Mouse (Mus musculus) hindbrain, embryonic 12.5 days (tissue): ENCODE results near the gene Zfp385c. TPM values are rescaled to one million over a fixed set of nuclear protein-coding genes. Genes with fewer than 3 reads are reported as not detected.
"Not testable (repeated sequence)": the region's sequence is repeated elsewhere in the genome, so short reads cannot be mapped to it uniquely, and the experiment has no call there.

Experiments used
- ATAC-seq: fragments of 200-750 bp; cut with Nextera tagmentation; 2 replicates; pipeline ENCODE4 v1.8.0; 2017; ENCODE audit warnings: moderate TSS enrichment; ENCODE audit not compliant: low FRiP score
- H3K27ac ChIP-seq: fragments of 300-500 bp; sonication (generic); 2 replicates; pipeline ENCODE4 v1.5.1; 2016; ENCODE audit warnings: mild to moderate bottlenecking
- H3K27me3 ChIP-seq: fragments of 300-500 bp; sonication (generic); 2 replicates; pipeline ENCODE4 v1.6.1; 2016; ENCODE audit warnings: mild to moderate bottlenecking
- H3K36me3 ChIP-seq: fragments of 300-500 bp; sonication (generic); 2 replicates; pipeline ENCODE4 v1.6.1; 2016; ENCODE audit warnings: mild to moderate bottlenecking
- H3K4me1 ChIP-seq: fragments of 300-500 bp; sonication (generic); 2 replicates; pipeline ENCODE4 v1.6.1; 2016
- H3K4me2 ChIP-seq: fragments of 300-500 bp; sonication (generic); replicated peaks from 2 replicates; pipeline ENCODE4 v1.6.1; 2016; ENCODE audit warnings: mild to moderate bottlenecking
- H3K4me3 ChIP-seq: fragments of 300-500 bp; sonication (generic); 2 replicates; pipeline ENCODE4 v1.5.1; 2016; ENCODE audit warnings: mild to moderate bottlenecking
- H3K9ac ChIP-seq: fragments of 300-500 bp; sonication (generic); 2 replicates; pipeline ENCODE4 v1.6.1; 2016; ENCODE audit warnings: mild to moderate bottlenecking, moderate library complexity
- H3K9me3 ChIP-seq: fragments of 300-500 bp; sonication (generic); replicated peaks from 2 replicates; pipeline ENCODE4 v1.6.1; 2016; ENCODE audit warnings: mild to moderate bottlenecking
- WGBS: fragments of 180-500 bp; shearing (Covaris S2); methylation state at CpG from one replicate; pipeline ENCODE4 v1.1.7; 2016; 5-methylcytosine and 5-hydroxymethylcytosine counted together
- polyA plus RNA-seq: library from polyadenylated mRNA; unstranded; fragments of >200 nt; fragmentation: Nextera tagmentation; extraction: Ambion mirVana; gene quantifications from 2 replicates; pipeline ENCODE4 v1.2.1, GENCODE M21; 2016

Gene Zfp385c
- polyA plus RNA-seq, 1 experiment from 2014 or later, result 0.74 TPM

GRCm38 (mm10) chr11:100681826-100682225, 10.4 kb downstream of the Zfp385c start:
- no peaks in the 10 kb centered on the region for H3K9me3 ChIP-seq
- H3K4me3 ChIP-seq, result no peak overlapping the region
- no peak for ATAC-seq
- H3K27ac ChIP-seq, result no peak overlapping the region
- H3K4me1 ChIP-seq, result no peaks in the 10 kb centered on the region
- no peak overlapping the region for H3K4me2 ChIP-seq
- WGBS, result 81% methylated on average over 5 of the region's 5 CpGs
- no peaks in the 10 kb centered on the region for H3K27me3 ChIP-seq
- H3K36me3 ChIP-seq, result no peaks in the 10 kb centered on the region
- no peak overlapping the region for H3K9ac ChIP-seq

GRCm38 (mm10) chr11:100677810-100678209, 14.4 kb downstream of the Zfp385c start:
- Histone ChIP-seq H3K9me3 (no peaks in the 10 kb centered on the region), H3K9ac (no peak overlapping the region), H3K4me2 (no peak overlapping the region), H3K27ac (no peak overlapping the region), H3K4me1 (peaks cover 6% of the 10 kb centered on the region), H3K36me3 (no peaks in the 10 kb centered on the region), H3K4me3 (no peak overlapping the region), H3K27me3 (peaks cover 18% of the 10 kb centered on the region)
- WGBS, result 63% methylated on average over 7 of the region's 7 CpGs
- no peak for ATAC-seq

- WGBS, result under 1% methylated on average over 20 of the region's 23 CpGs
These were observed 19.1 kb downstream of the Zfp385c start for GRCm38 (mm10) chr11:100673169-100673568.

GRCm38 (mm10) chr11:100671956-100672355, 20.3 kb downstream of the Zfp385c start:
- H3K4me3 ChIP-seq, result no peak overlapping the region
- no peaks in the 10 kb centered on the region for H3K36me3 ChIP-seq
- peaks cover 6% of the 10 kb centered on the region for H3K4me1 ChIP-seq
- H3K9ac ChIP-seq, result no peak overlapping the region
- 83% methylated on average over 2 of the region's 2 CpGs for WGBS
- no peak for ATAC-seq
- H3K27me3 ChIP-seq, result peaks cover 26% of the 10 kb centered on the region
- no peak overlapping the region for H3K27ac ChIP-seq
- no peaks in the 10 kb centered on the region for H3K9me3 ChIP-seq
- H3K4me2 ChIP-seq, result no peak overlapping the region

More at GRCm38 (mm10) chr11:100673169-100673568, 19.1 kb downstream of the Zfp385c start:
- no peak overlapping the region for H3K27ac ChIP-seq
- peak overlapping the region; percentile 43 for H3K4me2 ChIP-seq
- no peaks in the 10 kb centered on the region for H3K36me3 ChIP-seq
- no peaks in the 10 kb centered on the region for H3K9me3 ChIP-seq
- no peak for ATAC-seq
- H3K27me3 ChIP-seq, result peaks cover 26% of the 10 kb centered on the region
- peak overlapping the region; percentile 50 for H3K9ac ChIP-seq
- H3K4me1 ChIP-seq, result peaks cover 6% of the 10 kb centered on the region
- peak overlapping the region; percentile 16; the same call in 1 of the 2 replicates for H3K4me3 ChIP-seq

GRCm38 (mm10) chr11:100671049-100671448, 21.2 kb downstream of the Zfp385c start:
- 86% methylated on average over 1 of the region's 1 CpGs for WGBS
- no peaks in the 10 kb centered on the region for H3K9me3 ChIP-seq
- H3K4me2 ChIP-seq, result no peak overlapping the region
- peaks cover 6% of the 10 kb centered on the region for H3K4me1 ChIP-seq
- H3K36me3 ChIP-seq, result no peaks in the 10 kb centered on the region
- no peak overlapping the region for H3K4me3 ChIP-seq
- no peak overlapping the region for H3K9ac ChIP-seq
- ATAC-seq, result no peak
- H3K27me3 ChIP-seq, result peaks cover 21% of the 10 kb centered on the region
- no peak overlapping the region for H3K27ac ChIP-seq

GRCm38 (mm10) chr11:100659806-100660205, 32.4 kb downstream of the Zfp385c start:
- H3K9me3 ChIP-seq, result no peaks in the 10 kb centered on the region
- peaks cover 7% of the 10 kb centered on the region for H3K4me1 ChIP-seq
- 70% methylated on average over 10 of the region's 10 CpGs for WGBS
- no peak overlapping the region for H3K9ac ChIP-seq
- ATAC-seq, result no peak
- H3K4me3 ChIP-seq, result no peak overlapping the region
- no peak overlapping the region for H3K27ac ChIP-seq
- H3K4me2 ChIP-seq, result no peak overlapping the region
- H3K27me3 ChIP-seq, result peaks cover 5% of the 10 kb centered on the region; the same call in 1 of the 2 replicates
- no peaks in the 10 kb centered on the region for H3K36me3 ChIP-seq

GRCm38 (mm10) chr11:100656458-100656857, 35.8 kb downstream of the Zfp385c start:
- Histone ChIP-seq H3K9me3 (no peaks in the 10 kb centered on the region), H3K9ac (no peak overlapping the region), H3K4me3 (no peak overlapping the region), H3K4me1 (peaks cover 12% of the 10 kb centered on the region), H3K36me3 (no peaks in the 10 kb centered on the region), H3K4me2 (no peak overlapping the region), H3K27ac (no peak overlapping the region), H3K27me3 (peaks cover 13% of the 10 kb centered on the region)
- no peak for ATAC-seq
- WGBS, result 18% methylated on average over 6 of the region's 6 CpGs

GRCm38 (mm10) chr11:100655589-100655988, 36.7 kb downstream of the Zfp385c start:
- H3K36me3 ChIP-seq, H3K4me2 ChIP-seq, ATAC-seq, H3K4me3 ChIP-seq, H3K9me3 ChIP-seq, H3K27ac ChIP-seq, H3K9ac ChIP-seq: not testable (repeated sequence)
- peaks cover 21% of the 10 kb centered on the region for H3K27me3 ChIP-seq
- H3K4me1 ChIP-seq, result peaks cover 14% of the 10 kb centered on the region
- 53% methylated on average over 3 of the region's 3 CpGs for WGBS

- H3K4me2 ChIP-seq, result no peak overlapping the region
- peaks cover 34% of the 10 kb centered on the region for H3K27me3 ChIP-seq
- 29% methylated on average over 3 of the region's 3 CpGs for WGBS
- peaks cover 17% of the 10 kb centered on the region for H3K4me1 ChIP-seq
- no peak overlapping the region for H3K4me3 ChIP-seq
- H3K9ac ChIP-seq, result no peak overlapping the region
- ATAC-seq, result no peak
- no peaks in the 10 kb centered on the region for H3K36me3 ChIP-seq
- no peaks in the 10 kb centered on the region for H3K9me3 ChIP-seq
- no peak overlapping the region for H3K27ac ChIP-seq
These were observed 40.5 kb downstream of the Zfp385c start for GRCm38 (mm10) chr11:100651748-100652147.

- Histone ChIP-seq H3K36me3 (no peaks in the 10 kb centered on the region), H3K4me2 (no peak overlapping the region), H3K4me3 (no peak overlapping the region), H3K27me3 (peaks cover 34% of the 10 kb centered on the region), H3K9me3 (no peaks in the 10 kb centered on the region), H3K4me1 (peaks cover 12% of the 10 kb centered on the region), H3K9ac (no peak overlapping the region), H3K27ac (no peak overlapping the region)
- ATAC-seq, result no peak
- 17% methylated on average over 8 of the region's 8 CpGs for WGBS
These were observed 41.0 kb downstream of the Zfp385c start for GRCm38 (mm10) chr11:100651205-100651604.

GRCm38 (mm10) chr11:100648405-100648804, 43.9 kb downstream of the Zfp385c start:
- Histone ChIP-seq H3K9ac (no peak overlapping the region), H3K27ac (no peak overlapping the region), H3K4me1 (peaks cover 8% of the 10 kb centered on the region; the same call in 1 of the 2 replicates), H3K36me3 (no peaks in the 10 kb centered on the region), H3K9me3 (no peaks in the 10 kb centered on the region), H3K4me3 (no peak overlapping the region), H3K4me2 (no peak overlapping the region), H3K27me3 (peaks cover 34% of the 10 kb centered on the region)
- WGBS, result 89% methylated on average over 8 of the region's 8 CpGs
- ATAC-seq, result no peak

- Histone ChIP-seq H3K4me2 (no peak overlapping the region), H3K9ac (no peak overlapping the region), H3K27ac (no peak overlapping the region), H3K9me3 (no peaks in the 10 kb centered on the region), H3K36me3 (no peaks in the 10 kb centered on the region), H3K4me3 (no peak overlapping the region), H3K4me1 (peaks cover 8% of the 10 kb centered on the region; the same call in 1 of the 2 replicates), H3K27me3 (peaks cover 26% of the 10 kb centered on the region)
- WGBS, result 8% methylated on average over 1 of the region's 1 CpGs
- ATAC-seq, result no peak
These were observed 46.0 kb downstream of the Zfp385c start for GRCm38 (mm10) chr11:100646265-100646664.
